Mouse (Mus musculus): ENCODE measurements around the gene Otud3. TPM values are rescaled to one million over a fixed set of nuclear protein-coding genes. Genes with fewer than 3 reads are reported as not detected.
A peak's percentile ranks its signal among the peaks of the same experiment; 100 is the strongest.

Gene Otud3
- polyA plus RNA-seq, 1 experiment from 2014 or later: 3.7 TPM

- Histone ChIP-seq H3K27me3 (ENCODE audit: control insufficient read depth, insufficient read depth, low read length) (no peaks in the 10 kb centered on the region), H3K4me2 (ENCODE audit: low read depth, low read length) (no peak overlapping the region), H3K4me1 (ENCODE audit: control insufficient read depth, insufficient read depth, low read length) (no peaks in the 10 kb centered on the region), H3K4me3 (replicated peaks; ENCODE audit: low read length) (no peak overlapping the region), H3K27ac (ENCODE audit: low read length) (no peak overlapping the region), H3K9me3 (replicated peaks; ENCODE audit: control insufficient read depth, low read length) (0 out of 2 replicates have a peak, but pooled peaks cover 3% of the 10 kb centered on the region), H3K9ac (ENCODE audit: low read length) (no peak overlapping the region), H3K36me3 (ENCODE audit: control insufficient read depth, insufficient read depth, low read length) (no peaks in the 10 kb centered on the region)
- 66% methylated on average over 6 of the region's 6 CpGs for WGBS
- no peak for ATAC-seq (ENCODE audit: insufficient read depth, low FRiP score)
These were observed 47.8 kb downstream of the Otud3 start for GRCm38 (mm10) chr4:138865991-138866390.

- WGBS: 35% methylated on average over 5 of the region's 5 CpGs
- H3K4me2 ChIP-seq (ENCODE audit: low read depth, low read length): no peak overlapping the region
- H3K4me1 ChIP-seq (ENCODE audit: control insufficient read depth, insufficient read depth, low read length): no peaks in the 10 kb centered on the region
- ATAC-seq (ENCODE audit: insufficient read depth, low FRiP score): no peak
- no peaks in the 10 kb centered on the region for H3K27me3 ChIP-seq (ENCODE audit: control insufficient read depth, insufficient read depth, low read length)
- 0 out of 2 replicates have a peak, but pooled peaks cover 2% of the 10 kb centered on the region for H3K9me3 ChIP-seq (replicated peaks; ENCODE audit: control insufficient read depth, low read length)
- H3K27ac ChIP-seq (ENCODE audit: low read length): no peak overlapping the region
- no peaks in the 10 kb centered on the region for H3K36me3 ChIP-seq (ENCODE audit: control insufficient read depth, insufficient read depth, low read length)
- H3K9ac ChIP-seq (ENCODE audit: low read length): no peak overlapping the region
- no peak overlapping the region for H3K4me3 ChIP-seq (replicated peaks; ENCODE audit: low read length)
These were observed 48.7 kb downstream of the Otud3 start for GRCm38 (mm10) chr4:138865092-138865491.

GRCm38 (mm10) chr4:138863344-138863998 is 50.3 kb downstream of the Otud3 start, which contains the start of gene Pla2g5:
TSS of gene Pla2g5 (minus strand) at chr4:138863482.
- H3K4me2 ChIP-seq (ENCODE audit: low read depth, low read length): no peak within 1 kb of the TSS
- H3K9ac ChIP-seq (ENCODE audit: low read length): no peak within 1 kb of the TSS
- H3K4me3 ChIP-seq (replicated peaks; ENCODE audit: low read length): no peak within 1 kb of the TSS
- no peak within 1 kb of the TSS for H3K27ac ChIP-seq (ENCODE audit: low read length)
- WGBS: 69% methylated on average over 10 of the region's 10 CpGs
- H3K9me3 ChIP-seq (replicated peaks; ENCODE audit: control insufficient read depth, low read length): no peaks in the 10 kb centered on the region
- ATAC-seq (ENCODE audit: insufficient read depth, low FRiP score): no peak
- H3K4me1 ChIP-seq (ENCODE audit: control insufficient read depth, insufficient read depth, low read length): no peaks in the 10 kb centered on the region
- H3K27me3 ChIP-seq (ENCODE audit: control insufficient read depth, insufficient read depth, low read length): no peaks in the 10 kb centered on the region
- H3K36me3 ChIP-seq (ENCODE audit: control insufficient read depth, insufficient read depth, low read length): no peaks in the 10 kb centered on the region

GRCm38 (mm10) chr4:138859728-138860127 is 54.0 kb downstream of the Otud3 start:
- no peaks in the 10 kb centered on the region for H3K9me3 ChIP-seq (replicated peaks; ENCODE audit: control insufficient read depth, low read length)
- H3K36me3 ChIP-seq (ENCODE audit: control insufficient read depth, insufficient read depth, low read length): no peaks in the 10 kb centered on the region
- peak overlapping the region; percentile 44 for H3K4me2 ChIP-seq (ENCODE audit: low read depth, low read length)
- no peak overlapping the region for H3K9ac ChIP-seq (ENCODE audit: low read length)
- ATAC-seq (ENCODE audit: insufficient read depth, low FRiP score): 0 out of 2 replicates have a peak, but pooled peaks have one; percentile 40
- 4% methylated on average over 13 of the region's 13 CpGs for WGBS
- no peaks in the 10 kb centered on the region for H3K4me1 ChIP-seq (ENCODE audit: control insufficient read depth, insufficient read depth, low read length)
- no peak overlapping the region for H3K27ac ChIP-seq (ENCODE audit: low read length)
- H3K4me3 ChIP-seq (replicated peaks; ENCODE audit: low read length): peak overlapping the region; percentile 11; the same call in 1 of the 2 replicates
- H3K27me3 ChIP-seq (ENCODE audit: control insufficient read depth, insufficient read depth, low read length): no peaks in the 10 kb centered on the region

GRCm38 (mm10) chr4:138859245-138859644 is 54.5 kb downstream of the Otud3 start:
- 20% methylated on average over 9 of the region's 9 CpGs for WGBS
- Histone ChIP-seq H3K27me3 (ENCODE audit: control insufficient read depth, insufficient read depth, low read length) (no peaks in the 10 kb centered on the region), H3K4me3 (replicated peaks; ENCODE audit: low read length) (no peak overlapping the region), H3K27ac (ENCODE audit: low read length) (no peak overlapping the region), H3K9me3 (replicated peaks; ENCODE audit: control insufficient read depth, low read length) (no peaks in the 10 kb centered on the region), H3K4me1 (ENCODE audit: control insufficient read depth, insufficient read depth, low read length) (no peaks in the 10 kb centered on the region), H3K4me2 (ENCODE audit: low read depth, low read length) (peak overlapping the region; percentile 44), H3K36me3 (ENCODE audit: control insufficient read depth, insufficient read depth, low read length) (no peaks in the 10 kb centered on the region), H3K9ac (ENCODE audit: low read length) (no peak overlapping the region)
- no peak for ATAC-seq (ENCODE audit: insufficient read depth, low FRiP score)

GRCm38 (mm10) chr4:138858446-138858845 is 55.3 kb downstream of the Otud3 start:
- no peaks in the 10 kb centered on the region for H3K36me3 ChIP-seq (ENCODE audit: control insufficient read depth, insufficient read depth, low read length)
- ATAC-seq (ENCODE audit: insufficient read depth, low FRiP score): no peak

GRCm38 (mm10) chr4:138857576-138857975 is 56.2 kb downstream of the Otud3 start:
- no peaks in the 10 kb centered on the region for H3K36me3 ChIP-seq (ENCODE audit: control insufficient read depth, insufficient read depth, low read length)
- no peaks in the 10 kb centered on the region for H3K9me3 ChIP-seq (replicated peaks; ENCODE audit: control insufficient read depth, low read length)
- ATAC-seq (ENCODE audit: insufficient read depth, low FRiP score): no peak
- H3K27me3 ChIP-seq (ENCODE audit: control insufficient read depth, insufficient read depth, low read length): no peaks in the 10 kb centered on the region
- H3K4me1 ChIP-seq (ENCODE audit: control insufficient read depth, insufficient read depth, low read length): no peaks in the 10 kb centered on the region
- 82% methylated on average over 10 of the region's 10 CpGs for WGBS
- H3K27ac ChIP-seq (ENCODE audit: low read length): no peak overlapping the region
- H3K9ac ChIP-seq (ENCODE audit: low read length): no peak overlapping the region
- no peak overlapping the region for H3K4me3 ChIP-seq (replicated peaks; ENCODE audit: low read length)
- H3K4me2 ChIP-seq (ENCODE audit: low read depth, low read length): no peak overlapping the region

More at GRCm38 (mm10) chr4:138858446-138858845, 55.3 kb downstream of the Otud3 start:
- H3K4me2 ChIP-seq (ENCODE audit: low read depth, low read length): no peak overlapping the region
- H3K27ac ChIP-seq (ENCODE audit: low read length): no peak overlapping the region
- WGBS: 77% methylated on average over 15 of the region's 15 CpGs
- no peaks in the 10 kb centered on the region for H3K4me1 ChIP-seq (ENCODE audit: control insufficient read depth, insufficient read depth, low read length)
- no peaks in the 10 kb centered on the region for H3K9me3 ChIP-seq (replicated peaks; ENCODE audit: control insufficient read depth, low read length)
- H3K9ac ChIP-seq (ENCODE audit: low read length): no peak overlapping the region
- no peak overlapping the region for H3K4me3 ChIP-seq (replicated peaks; ENCODE audit: low read length)
- no peaks in the 10 kb centered on the region for H3K27me3 ChIP-seq (ENCODE audit: control insufficient read depth, insufficient read depth, low read length)

GRCm38 (mm10) chr4:138856491-138856890 is 57.3 kb downstream of the Otud3 start:
- no peaks in the 10 kb centered on the region for H3K4me1 ChIP-seq (ENCODE audit: control insufficient read depth, insufficient read depth, low read length)
- no peak overlapping the region for H3K9ac ChIP-seq (ENCODE audit: low read length)
- H3K4me3 ChIP-seq (replicated peaks; ENCODE audit: low read length): no peak overlapping the region
- no peaks in the 10 kb centered on the region for H3K9me3 ChIP-seq (replicated peaks; ENCODE audit: control insufficient read depth, low read length)
- ATAC-seq (ENCODE audit: insufficient read depth, low FRiP score): 0 out of 2 replicates have a peak, but pooled peaks have one; percentile 26
- 28% methylated on average over 7 of the region's 7 CpGs for WGBS
- no peaks in the 10 kb centered on the region for H3K36me3 ChIP-seq (ENCODE audit: control insufficient read depth, insufficient read depth, low read length)
- no peak overlapping the region for H3K4me2 ChIP-seq (ENCODE audit: low read depth, low read length)
- H3K27ac ChIP-seq (ENCODE audit: low read length): no peak overlapping the region
- H3K27me3 ChIP-seq (ENCODE audit: control insufficient read depth, insufficient read depth, low read length): no peaks in the 10 kb centered on the region

- 81% methylated on average over 9 of the region's 9 CpGs for WGBS
- H3K9me3 ChIP-seq (replicated peaks; ENCODE audit: control insufficient read depth, low read length): no peaks in the 10 kb centered on the region
- no peak for ATAC-seq (ENCODE audit: insufficient read depth, low FRiP score)
- H3K4me2 ChIP-seq (ENCODE audit: low read depth, low read length): no peak overlapping the region
- H3K36me3 ChIP-seq (ENCODE audit: control insufficient read depth, insufficient read depth, low read length): no peaks in the 10 kb centered on the region
- H3K4me3 ChIP-seq (replicated peaks; ENCODE audit: low read length): no peak overlapping the region
- H3K9ac ChIP-seq (ENCODE audit: low read length): no peak overlapping the region
- no peaks in the 10 kb centered on the region for H3K27me3 ChIP-seq (ENCODE audit: control insufficient read depth, insufficient read depth, low read length)
- no peaks in the 10 kb centered on the region for H3K4me1 ChIP-seq (ENCODE audit: control insufficient read depth, insufficient read depth, low read length)
- H3K27ac ChIP-seq (ENCODE audit: low read length): no peak overlapping the region
These were observed 58.6 kb downstream of the Otud3 start for GRCm38 (mm10) chr4:138855092-138855632.
